Mouse (Mus musculus) heart, adult 11 months (tissue): ENCODE results near the gene Cacna1a.
A peak's percentile ranks its signal among the peaks of the same experiment; 100 is the strongest.

Experiments used
- DNase-seq: peaks from one replicate; pipeline ENCODE4 v3.0.0; 2022

The Cacna1a gene

DNA sequence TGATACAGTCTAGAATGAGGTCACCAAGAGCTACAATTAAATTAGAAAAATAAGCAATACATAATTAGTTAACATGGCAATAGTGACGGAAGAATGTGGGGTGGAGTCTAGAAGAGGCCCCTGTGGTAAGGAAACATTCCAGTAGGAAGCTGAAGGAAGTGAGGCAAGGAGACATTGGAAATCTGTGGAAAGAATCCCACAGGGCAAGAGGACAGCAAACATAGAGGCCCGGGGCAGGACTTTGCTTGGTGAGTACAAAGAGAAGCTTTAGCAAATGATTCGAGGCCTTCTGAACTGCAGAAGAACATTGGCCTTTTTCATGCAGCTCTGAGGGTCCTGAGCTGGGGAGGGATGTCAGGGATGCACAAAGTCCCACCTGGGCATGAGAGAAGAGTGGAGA is at the start of gene Cacna1a:
Cacna1a (plus strand) TSS at position 166 of the 400 bp plus-strand sequence.
- DNase-seq = no peak

DNA sequence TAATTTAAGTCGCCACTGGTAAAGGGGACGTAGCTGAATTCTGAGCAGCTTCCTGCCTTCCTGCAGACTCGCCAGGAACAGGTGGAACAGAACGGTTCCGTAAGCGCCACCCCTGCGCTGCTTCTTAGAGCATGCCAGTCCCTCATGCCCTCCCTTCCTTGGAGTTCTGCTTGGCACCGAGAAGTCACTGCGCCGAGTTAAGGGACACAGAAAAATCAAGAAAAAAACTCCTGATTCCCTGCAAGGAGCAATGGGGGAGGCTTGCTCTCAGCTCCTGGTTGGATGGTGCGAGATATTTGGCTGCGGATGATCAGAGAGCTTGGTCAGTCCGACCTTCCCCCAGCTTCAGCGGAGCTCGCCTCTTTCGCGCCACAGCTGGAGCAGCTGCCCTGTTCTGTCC is 49.7 kb upstream of the Cacna1a start:
- DNase-seq = no peak

GRCm38 (mm10) chr8:84339320-84339719 is 48.9 kb upstream of the Cacna1a start:
- no peak for DNase-seq

DNA sequence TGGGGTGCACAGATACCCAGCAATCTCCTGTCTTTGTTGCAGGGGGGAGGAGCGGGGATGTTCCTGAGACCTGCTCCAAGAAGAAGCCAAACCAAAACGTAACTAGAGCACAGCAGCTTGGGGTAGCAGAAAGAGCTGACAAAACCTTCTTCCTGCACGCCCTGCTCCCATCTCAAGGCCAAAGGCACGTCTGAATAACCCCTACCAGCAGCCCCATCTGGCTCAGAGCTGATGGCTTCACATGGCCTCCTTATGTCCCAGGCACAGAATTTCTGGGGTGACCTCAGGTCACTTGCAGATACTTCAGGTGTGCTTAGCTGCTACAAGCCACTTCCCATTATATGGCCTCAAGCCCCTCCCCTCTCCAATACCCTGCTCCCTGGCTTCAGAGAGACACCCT is 48.4 kb upstream of the Cacna1a start:
- DNase-seq = no peak

GRCm38 (mm10) chr8:84340671-84341070 is 47.6 kb upstream of the Cacna1a start:
- no peak for DNase-seq

DNA sequence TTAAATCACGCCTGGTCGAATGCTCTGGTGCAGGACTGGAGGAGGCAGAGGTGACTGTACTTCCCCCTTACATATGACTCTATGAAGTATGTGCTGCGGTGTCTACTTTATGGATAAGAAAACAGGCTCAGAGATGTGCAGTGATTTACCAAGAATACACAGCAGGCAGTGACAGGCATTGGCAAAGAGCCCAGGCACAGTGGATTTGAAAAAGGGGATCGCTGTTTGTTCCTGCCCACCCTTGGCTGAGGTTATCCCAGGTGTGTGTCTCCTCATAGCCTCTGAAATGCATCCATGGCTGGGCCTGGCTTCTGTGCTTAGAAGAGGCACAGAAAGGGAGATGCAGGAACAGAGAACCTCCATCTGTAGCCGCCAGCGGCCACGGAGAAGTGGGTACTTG is 42.7 kb upstream of the Cacna1a start:
- DNase-seq = no peak

GRCm38 (mm10) chr8:84346421-84346820 is 41.8 kb upstream of the Cacna1a start:
- no peak for DNase-seq

- no peak for DNase-seq
Observed at GRCm38 (mm10) chr8:84349526-84349925, 38.7 kb upstream of the Cacna1a start.

GRCm38 (mm10) chr8:84350960-84351359 is 37.3 kb upstream of the Cacna1a start:
- DNase-seq = no peak

DNA sequence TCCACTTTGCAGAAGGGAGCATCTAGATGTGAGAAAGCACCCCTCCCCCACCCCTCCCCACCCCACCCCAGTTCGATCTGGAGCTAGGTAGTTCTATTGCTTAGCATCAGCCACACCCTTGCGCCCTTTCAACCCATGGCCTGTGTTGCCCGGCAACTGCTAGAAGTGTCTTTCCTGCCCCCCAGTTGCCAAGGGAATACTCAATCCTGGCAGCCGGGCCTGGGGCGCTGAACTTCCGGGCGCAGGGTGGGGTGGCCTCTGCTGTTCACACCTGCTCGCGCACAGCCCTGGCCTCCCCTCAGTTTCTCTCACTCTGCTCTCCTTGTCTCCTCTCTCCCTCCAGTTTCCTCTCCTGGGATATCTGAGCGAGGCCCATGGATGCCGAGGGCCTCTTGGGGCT is 31.8 kb upstream of the Cacna1a start:
- no peak for DNase-seq

- DNase-seq = peak; percentile 96
Observed at GRCm38 (mm10) chr8:84357631-84358371, 30.4 kb upstream of the Cacna1a start.

- DNase-seq = no peak
Observed at GRCm38 (mm10) chr8:84363428-84364134, 24.7 kb upstream of the Cacna1a start.

GRCm38 (mm10) chr8:84365197-84365596 is 23.0 kb upstream of the Cacna1a start:
- DNase-seq = no peak

DNA sequence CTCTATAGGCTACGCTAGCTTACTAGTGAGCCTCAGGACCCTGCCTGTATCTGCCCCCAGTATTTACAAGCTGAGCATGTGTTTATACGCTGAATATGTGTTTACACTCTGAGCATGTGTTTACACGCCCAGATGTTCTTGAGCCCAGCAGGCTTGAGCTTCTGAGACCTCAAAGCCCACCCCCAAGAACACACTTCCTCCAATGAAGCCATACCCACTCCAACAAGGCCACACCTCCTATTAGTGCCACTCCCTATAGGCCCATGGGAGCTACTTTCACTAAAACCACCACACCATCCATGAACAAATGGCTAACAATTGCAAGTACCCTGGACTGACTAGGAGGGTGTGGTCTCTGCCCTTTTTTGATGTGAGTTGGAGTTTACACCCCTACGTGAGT is 17.3 kb upstream of the Cacna1a start:
- no peak for DNase-seq

- no peak for DNase-seq
Observed at GRCm38 (mm10) chr8:84375038-84375437, 13.2 kb upstream of the Cacna1a start.

GRCm38 (mm10) chr8:84375803-84376202 is 12.4 kb upstream of the Cacna1a start:
- DNase-seq = no peak

DNA sequence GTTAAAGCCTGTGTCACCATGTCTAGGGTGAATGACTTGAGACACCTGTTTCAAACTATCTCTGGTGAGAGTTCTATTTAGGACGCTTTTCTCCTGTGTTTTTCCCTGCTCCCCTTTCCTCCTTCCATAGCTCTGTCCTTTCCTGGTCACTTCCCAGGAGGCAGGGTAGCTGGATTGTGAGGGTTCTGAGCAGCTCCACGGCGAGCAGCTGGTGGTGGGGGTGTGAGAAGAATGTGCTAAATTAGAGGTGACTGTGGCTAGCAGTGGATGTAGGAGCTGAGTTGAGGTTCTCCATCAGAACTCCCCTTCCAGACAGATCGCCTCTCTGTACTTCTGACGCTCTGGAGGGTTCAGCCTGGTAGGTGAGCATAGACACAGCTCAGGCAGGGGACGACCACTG is 11.7 kb upstream of the Cacna1a start:
- DNase-seq = no peak

- peak; percentile 36 for DNase-seq
Observed at GRCm38 (mm10) chr8:84381676-84382075, 6.6 kb upstream of the Cacna1a start.

DNA sequence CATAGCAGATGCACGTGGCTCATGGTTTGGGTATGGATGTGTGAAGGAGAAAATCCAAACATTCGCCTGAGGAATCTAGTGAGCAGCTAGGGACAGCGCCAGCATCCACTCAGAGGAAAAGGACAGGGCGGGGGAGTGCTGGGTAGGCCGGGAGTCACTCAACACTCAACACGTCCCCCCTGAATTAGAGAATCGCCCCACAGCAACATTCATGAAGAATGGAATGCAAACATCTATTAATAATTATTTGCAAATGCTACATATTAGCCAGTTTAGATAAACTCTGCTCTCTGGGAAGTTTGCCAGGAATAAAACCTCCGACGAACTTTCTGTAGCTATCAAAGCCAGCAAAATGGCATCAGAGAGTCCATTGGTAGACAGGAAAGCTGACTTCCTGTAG is 533 bp downstream of the Cacna1a start:
- no peak for DNase-seq

GRCm38 (mm10) chr8:84389173-84389572 is 933 bp downstream of the Cacna1a start:
- DNase-seq = no peak

DNA sequence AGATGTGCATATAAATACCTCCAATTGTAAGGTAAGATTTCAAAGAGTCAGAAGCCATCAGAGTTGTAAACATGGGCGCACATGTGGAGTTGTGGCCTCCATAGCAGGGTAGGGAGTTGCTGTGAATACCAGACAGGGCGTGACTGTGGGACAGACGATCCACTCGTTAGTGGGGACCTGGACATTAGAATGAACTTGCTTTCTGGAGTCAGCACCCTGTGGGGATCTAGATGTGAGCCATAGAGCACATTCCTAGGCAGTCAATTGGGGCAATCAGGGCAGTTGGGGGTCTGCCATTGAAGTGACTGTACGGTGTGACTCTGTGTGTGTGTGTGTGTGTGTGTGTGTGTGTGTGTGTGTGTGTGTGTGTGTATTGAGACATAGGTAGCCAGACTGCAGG is 3.4 kb downstream of the Cacna1a start:
- peak; percentile 72 for DNase-seq

DNA sequence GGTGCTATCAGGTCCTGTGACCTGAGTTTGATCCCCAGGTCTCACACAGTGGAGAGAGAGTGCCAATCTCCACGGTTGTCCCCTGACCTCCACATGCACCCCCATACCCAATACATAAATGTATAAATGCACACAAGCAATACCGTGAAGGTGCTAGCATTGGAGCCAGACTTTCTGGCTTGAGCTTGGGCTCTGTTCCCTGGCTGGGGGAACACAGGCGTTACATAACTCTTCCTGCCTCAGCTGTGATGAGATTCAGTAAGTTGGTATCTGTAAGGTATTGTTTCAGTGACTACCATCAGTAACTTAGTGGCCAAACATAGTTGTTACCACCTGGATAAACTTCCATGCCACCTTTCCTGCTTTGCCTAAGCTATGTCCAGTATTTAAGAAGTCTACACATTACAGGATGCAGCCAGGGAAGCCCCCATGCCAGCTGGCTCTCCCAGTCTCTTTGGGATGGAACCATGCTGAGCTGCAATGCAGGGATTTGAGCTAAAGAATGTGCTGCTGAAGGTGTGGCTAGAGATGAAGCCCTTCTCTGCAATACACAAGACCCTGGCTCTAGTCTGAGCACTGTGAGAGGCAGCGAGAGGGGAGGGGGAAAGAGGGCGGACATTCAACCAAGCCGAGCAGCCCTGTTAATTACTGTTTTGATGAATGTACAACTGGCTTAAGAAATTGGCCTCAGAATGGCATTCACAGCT is 7.7 kb downstream of the Cacna1a start:
- DNase-seq = peak; percentile 74

- DNase-seq = peak; percentile 97
Observed at GRCm38 (mm10) chr8:84413886-84414851, 25.9 kb downstream of the Cacna1a start.
